Mouse (Mus musculus): Measurements from ENCODE around the gene Elovl7.

Gene Elovl7

GRCm38 (mm10) chr13:108289436-108289835 lies 75.2 kb downstream of the Elovl7 start:
- in situ Hi-C loops (cut with MboI; ENCODE audit: low pct_unique_long_range_greater_than_20kb in 1 of 2, low sequenced_read_pairs in 2 of 2, unreplicated experiment in 1 of 2) = no loop called here

GRCm38 (mm10) chr13:108290314-108290713 lies 76.1 kb downstream of the Elovl7 start:
- in situ Hi-C loops (cut with MboI; ENCODE audit: low pct_unique_long_range_greater_than_20kb in 1 of 2, low sequenced_read_pairs in 2 of 2, unreplicated experiment in 1 of 2) = no loop called here

- in situ Hi-C loops (cut with MboI; ENCODE audit: low pct_unique_long_range_greater_than_20kb in 1 of 2, low sequenced_read_pairs in 2 of 2, unreplicated experiment in 1 of 2) = no loop called here
These were observed 83.3 kb downstream of the Elovl7 start for GRCm38 (mm10) chr13:108297350-108298093.

- in situ Hi-C loops (cut with MboI; ENCODE audit: low pct_unique_long_range_greater_than_20kb in 1 of 2, low sequenced_read_pairs in 2 of 2, unreplicated experiment in 1 of 2) = no loop called here
These were observed 84.0 kb downstream of the Elovl7 start for GRCm38 (mm10) chr13:108298241-108298640.

GRCm38 (mm10) chr13:108300346-108300950 lies 86.2 kb downstream of the Elovl7 start:
- in situ Hi-C loops (cut with MboI; ENCODE audit: low pct_unique_long_range_greater_than_20kb in 1 of 2, low sequenced_read_pairs in 2 of 2, unreplicated experiment in 1 of 2) = no loop called here

- in situ Hi-C loops (cut with MboI; ENCODE audit: low pct_unique_long_range_greater_than_20kb in 1 of 2, low sequenced_read_pairs in 2 of 2, unreplicated experiment in 1 of 2) = no loop called here
These were observed 87.2 kb downstream of the Elovl7 start for GRCm38 (mm10) chr13:108301411-108301810.

- in situ Hi-C loops (cut with MboI; ENCODE audit: low pct_unique_long_range_greater_than_20kb in 1 of 2, low sequenced_read_pairs in 2 of 2, unreplicated experiment in 1 of 2) = no loop called here
These were observed 88.9 kb downstream of the Elovl7 start for GRCm38 (mm10) chr13:108302957-108303675.

GRCm38 (mm10) chr13:108303841-108304240 lies 89.6 kb downstream of the Elovl7 start:
- in situ Hi-C loops (cut with MboI; ENCODE audit: low pct_unique_long_range_greater_than_20kb in 1 of 2, low sequenced_read_pairs in 2 of 2, unreplicated experiment in 1 of 2) = no loop called here

GRCm38 (mm10) chr13:108304680-108305079 lies 90.5 kb downstream of the Elovl7 start:
- in situ Hi-C loops (cut with MboI; ENCODE audit: low pct_unique_long_range_greater_than_20kb in 1 of 2, low sequenced_read_pairs in 2 of 2, unreplicated experiment in 1 of 2) = no loop called here

- in situ Hi-C loops (cut with MboI; ENCODE audit: low pct_unique_long_range_greater_than_20kb in 1 of 2, low sequenced_read_pairs in 2 of 2, unreplicated experiment in 1 of 2) = no loop called here
These were observed 101.7 kb downstream of the Elovl7 start, which contains the start of gene Depdc1b for GRCm38 (mm10) chr13:108315702-108316486. TSS of gene Depdc1b (plus strand) at chr13:108316332.

- in situ Hi-C loops (cut with MboI; ENCODE audit: low pct_unique_long_range_greater_than_20kb in 1 of 2, low sequenced_read_pairs in 2 of 2, unreplicated experiment in 1 of 2) = no loop called here
These were observed 102.3 kb downstream of the Elovl7 start for GRCm38 (mm10) chr13:108316487-108316903.

GRCm38 (mm10) chr13:108317414-108317813 lies 103.2 kb downstream of the Elovl7 start:
- in situ Hi-C loops (cut with MboI; ENCODE audit: low pct_unique_long_range_greater_than_20kb in 1 of 2, low sequenced_read_pairs in 2 of 2, unreplicated experiment in 1 of 2) = no loop called here

- in situ Hi-C loops (cut with MboI; ENCODE audit: low pct_unique_long_range_greater_than_20kb in 1 of 2, low sequenced_read_pairs in 2 of 2, unreplicated experiment in 1 of 2) = no loop called here
These were observed 104.8 kb downstream of the Elovl7 start for GRCm38 (mm10) chr13:108319028-108319427.

- in situ Hi-C loops (cut with MboI; ENCODE audit: low pct_unique_long_range_greater_than_20kb in 1 of 2, low sequenced_read_pairs in 2 of 2, unreplicated experiment in 1 of 2) = loop anchor here in 1 of 2 experiments (10.0 kb wide), 1 partner anchor 155 kb away; no protein-coding TSS in a partner anchor
These were observed 106.0 kb downstream of the Elovl7 start for GRCm38 (mm10) chr13:108320216-108320615.

GRCm38 (mm10) chr13:108322466-108322865 lies 108.3 kb downstream of the Elovl7 start:
- in situ Hi-C loops (cut with MboI; ENCODE audit: low pct_unique_long_range_greater_than_20kb in 1 of 2, low sequenced_read_pairs in 2 of 2, unreplicated experiment in 1 of 2) = loop anchor here in 1 of 2 experiments (10.0 kb wide), 1 partner anchor 158 kb away; no protein-coding TSS in a partner anchor

GRCm38 (mm10) chr13:108323317-108323716 lies 109.1 kb downstream of the Elovl7 start:
- in situ Hi-C loops (cut with MboI; ENCODE audit: low pct_unique_long_range_greater_than_20kb in 1 of 2, low sequenced_read_pairs in 2 of 2, unreplicated experiment in 1 of 2) = loop anchor here in 1 of 2 experiments (10.0 kb wide), 1 partner anchor 159 kb away; no protein-coding TSS in a partner anchor

- in situ Hi-C loops (cut with MboI; ENCODE audit: low pct_unique_long_range_greater_than_20kb in 1 of 2, low sequenced_read_pairs in 2 of 2, unreplicated experiment in 1 of 2) = loop anchor here in 1 of 2 experiments (10.0 kb wide), 1 partner anchor 159 kb away; no protein-coding TSS in a partner anchor
These were observed 109.9 kb downstream of the Elovl7 start for GRCm38 (mm10) chr13:108323866-108324829.
